Mouse (Mus musculus) neutrophil, adult 59 days (primary cell): ENCODE data around the gene Zfp872. TPM values are rescaled to one million over a fixed set of nuclear protein-coding genes. Genes with fewer than 3 reads are reported as not detected.

Experiments
- total RNA-seq, 2 experiments: library from RNA; stranded (reverse); gene quantifications; 1 replicate in 1 of 2; 2 replicates in 1 of 2; pipeline ENCODE4 v1.2.4; 2023

The Zfp872 gene
- not detected for total RNA-seq

GRCm38 (mm10) chr9:22188025-22188611 is at the start of gene Zfp872:
TSS of gene Zfp872 (plus strand) at chr9:22188090.

GRCm38 (mm10) chr9:22156497-22157245 is 31.2 kb upstream of the Zfp872 start, which contains the start of gene Pigyl:
TSS of gene Pigyl (plus strand) at chr9:22156846.

GRCm38 (mm10) chr9:22225581-22226388 is 37.9 kb downstream of the Zfp872 start, which contains the start of gene Zfp809:
TSS of gene Zfp809 (plus strand) at chr9:22225714.

Other genes starting within 250 kb of the Zfp872 start
- gene Swsap1, start 232.3 kb upstream of the Zfp872 start, total RNA-seq = 1 to 10 TPM; 3.6 to 5.4 TPM
- 1 to 10 TPM; 3.4 to 8.7 TPM for gene Epor, start 224.6 kb upstream of the Zfp872 start, total RNA-seq
- not detected for gene Rgl3, start 198.6 kb upstream of the Zfp872 start, total RNA-seq
- not detected for gene Ccdc151, start 185.5 kb upstream of the Zfp872 start, total RNA-seq
- 10 to 100 TPM; 53.0 to 58.7 TPM for gene Prkcsh, start 185.3 kb upstream of the Zfp872 start, total RNA-seq
- gene Elavl3, start 136.1 kb upstream of the Zfp872 start, total RNA-seq = not detected
- not detected for gene Gm49318, start 116.8 kb upstream of the Zfp872 start, total RNA-seq
- 10 to 100 TPM in 1 of 2 experiments, 1 to 10 TPM in 1; 8.4 to 12.0 TPM for gene Zfp653, start 116.7 kb upstream of the Zfp872 start, total RNA-seq
- gene Ecsit, start 102.7 kb upstream of the Zfp872 start, total RNA-seq = 1 to 10 TPM; 7.1 to 8.9 TPM
- not detected for gene Cnn1, start 88.9 kb upstream of the Zfp872 start, total RNA-seq
- 10 to 100 TPM; 35.8 to 42.7 TPM for gene Elof1, start 70.9 kb upstream of the Zfp872 start, total RNA-seq
- gene Acp5, start 52.4 kb upstream of the Zfp872 start, total RNA-seq = 10 to 100 TPM; 17.1 to 26.9 TPM
- gene Pigyl, start 31.2 kb upstream of the Zfp872 start, total RNA-seq = 10 to 100 TPM; 14.6 to 16.6 TPM
- 10 to 100 TPM; 15.5 TPM for gene Zfp809, start 37.6 kb downstream of the Zfp872 start, total RNA-seq
- gene Zfp599, start 71.8 kb downstream of the Zfp872 start, total RNA-seq = under 1 TPM; 0.31 to 0.40 TPM
- gene Zfp810, start 119.6 kb downstream of the Zfp872 start, total RNA-seq = 1 to 10 TPM; 6.8 to 8.8 TPM
- gene Anln, start 201.1 kb downstream of the Zfp872 start, total RNA-seq = 10 to 100 TPM; 39.0 to 49.7 TPM
- gene 9530077C05Rik, start 223.4 kb downstream of the Zfp872 start, total RNA-seq = 1 to 10 TPM; 5.8 to 7.8 TPM